Mouse (Mus musculus) right cerebral cortex, postnatal 10 days (tissue): ENCODE results near the gene Gm49358.

Experiments
- DNase-seq, 2 experiments: peaks; one replicate each; pipeline ENCODE4 v3.0.0; 2021; ENCODE audit warnings: low spot score in 2 of 2

Gm49358 gene

DNA sequence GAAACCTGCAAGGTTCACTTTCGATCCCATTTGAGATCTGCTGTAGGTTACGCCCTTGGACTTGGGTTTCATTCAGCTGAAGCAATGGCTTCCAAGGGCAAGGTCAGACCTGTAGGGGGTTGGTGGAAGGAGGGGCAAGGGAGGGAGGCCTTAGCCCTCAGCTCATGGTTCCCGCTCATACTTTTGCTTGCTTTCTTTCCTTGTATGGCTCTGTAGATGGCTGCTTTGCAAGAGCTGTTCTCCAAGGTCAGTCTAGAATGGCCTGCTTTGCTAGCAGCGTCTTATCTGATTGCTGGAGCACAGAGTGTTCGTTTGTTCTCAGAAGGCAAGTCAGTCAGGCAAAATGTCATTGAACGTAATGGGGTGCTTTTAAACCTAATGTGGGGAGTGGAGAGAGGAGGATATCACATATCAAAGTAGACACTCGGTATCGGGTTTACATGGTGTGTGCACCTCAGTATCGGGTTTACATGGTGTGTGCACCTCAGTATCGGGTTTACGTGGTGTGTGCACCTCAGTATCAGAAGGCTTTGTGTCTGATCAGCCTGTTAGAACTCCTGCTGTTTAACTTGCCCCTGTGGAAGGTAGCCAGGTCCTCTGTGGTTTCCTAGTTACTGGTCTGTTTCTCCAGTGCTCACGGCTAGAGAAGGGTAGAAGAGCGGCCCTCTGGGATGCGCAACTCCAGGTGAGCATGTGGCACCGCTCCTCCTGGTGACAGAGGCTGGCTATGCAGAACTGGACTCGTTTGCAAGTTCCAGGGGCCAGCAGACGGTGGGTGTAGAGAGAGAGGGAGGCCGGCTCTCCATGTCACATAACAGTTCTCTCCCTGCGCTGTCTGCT lies 50.7 kb downstream of the Gm49358 start:
- no peak for DNase-seq

DNA sequence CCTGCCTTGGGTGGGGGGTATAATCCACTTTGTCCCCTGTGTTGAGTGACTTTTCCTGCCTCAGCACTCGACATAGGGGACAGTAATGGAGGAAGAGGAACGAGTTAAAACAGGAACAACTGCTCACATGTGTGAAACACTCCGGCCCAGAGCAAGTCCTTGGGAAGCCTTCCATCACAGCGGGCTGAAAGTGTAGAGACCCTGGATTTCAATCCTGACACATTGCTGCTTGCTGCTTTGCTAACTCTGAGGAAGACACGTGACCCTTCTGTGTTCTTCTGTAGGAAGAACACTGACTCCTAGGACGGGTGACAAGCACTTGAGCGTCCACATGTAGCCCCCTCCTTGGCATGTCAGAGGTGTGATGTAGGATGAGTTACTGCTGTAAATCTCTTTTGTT lies 51.4 kb downstream of the Gm49358 start:
- DNase-seq = no peak

DNA sequence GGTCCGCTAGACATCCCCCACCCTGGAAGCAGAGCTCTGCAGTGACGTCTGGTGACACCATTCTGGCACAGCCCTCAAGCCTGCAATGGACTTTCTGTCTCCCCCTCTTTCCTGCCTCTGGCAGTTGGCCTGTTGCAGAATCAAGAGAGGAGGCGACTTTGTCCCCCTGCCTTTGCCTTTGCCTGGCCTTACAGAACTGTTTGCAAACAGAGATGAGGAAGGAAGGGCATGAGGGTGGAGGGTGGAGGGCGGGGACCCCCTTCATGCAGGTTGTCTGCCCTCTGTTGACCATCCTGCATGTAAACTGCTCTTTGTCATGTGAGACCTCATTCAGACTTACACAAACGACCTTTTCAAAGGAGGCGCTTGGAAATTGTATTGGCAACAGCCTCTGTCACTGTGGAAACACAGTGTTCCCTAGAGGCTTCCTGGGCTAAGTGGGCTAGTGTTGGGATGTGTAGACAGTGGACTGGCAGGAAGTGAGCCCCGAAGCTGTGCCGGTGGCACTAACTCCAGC lies 55.9 kb downstream of the Gm49358 start:
- peak; percentile 61 to 64 for DNase-seq

DNA sequence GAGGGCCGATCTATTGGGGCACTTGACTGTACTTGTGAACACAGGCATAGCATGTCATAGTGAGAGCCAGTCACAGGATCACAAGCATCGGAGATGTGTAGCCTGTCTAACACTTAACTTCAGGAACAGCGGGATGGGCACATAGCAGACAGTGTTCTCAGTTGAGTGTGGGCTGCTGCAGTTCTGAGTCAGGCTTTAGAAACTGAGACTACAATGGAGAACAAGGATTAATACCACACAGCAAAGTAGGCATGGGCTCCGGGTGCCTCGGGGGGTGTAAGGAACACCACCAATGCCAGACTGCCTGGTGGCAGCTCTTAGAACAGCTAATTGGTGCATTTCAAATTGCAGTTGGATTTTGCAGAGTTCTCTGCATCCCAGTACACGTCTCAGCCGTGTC lies 57.2 kb downstream of the Gm49358 start:
- DNase-seq = no peak

DNA sequence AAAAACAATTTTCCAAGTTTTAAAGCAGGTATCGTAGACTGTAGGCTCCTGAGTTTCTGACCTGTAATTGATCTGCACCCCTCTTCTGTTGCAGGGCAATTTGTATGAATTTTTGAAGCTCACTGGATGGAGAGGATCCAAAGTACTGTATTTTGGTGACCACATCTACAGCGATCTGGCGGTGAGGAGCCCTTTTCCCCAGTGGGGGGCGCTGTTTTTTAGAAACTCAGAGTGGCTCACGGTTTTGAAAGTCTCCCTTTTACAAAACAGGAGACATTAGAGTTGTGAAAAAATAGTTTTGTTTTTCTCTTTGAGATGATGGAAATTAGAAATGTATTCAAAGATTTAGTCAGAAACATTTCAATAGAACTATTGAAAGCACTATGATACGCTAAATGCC lies 60.3 kb downstream of the Gm49358 start:
- no peak for DNase-seq

DNA sequence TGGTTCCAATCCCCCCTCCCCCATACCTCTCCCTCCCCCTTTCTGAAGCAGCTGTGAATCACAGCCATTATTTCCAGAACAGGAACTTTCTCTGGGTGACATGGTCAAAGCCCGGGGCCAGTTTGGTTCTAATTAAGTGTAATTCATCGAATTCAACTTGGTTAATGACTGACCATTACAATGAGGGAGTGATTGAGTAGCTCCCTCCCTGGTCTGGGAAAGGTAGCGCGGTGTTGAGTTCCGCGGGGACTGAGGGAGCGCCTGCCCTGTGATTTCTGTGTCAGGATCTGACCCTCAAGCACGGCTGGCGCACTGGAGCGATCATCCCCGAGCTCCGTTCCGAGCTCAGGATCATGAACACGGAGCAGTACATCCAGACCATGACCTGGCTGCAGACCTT lies 61.1 kb downstream of the Gm49358 start:
- no peak for DNase-seq

DNA sequence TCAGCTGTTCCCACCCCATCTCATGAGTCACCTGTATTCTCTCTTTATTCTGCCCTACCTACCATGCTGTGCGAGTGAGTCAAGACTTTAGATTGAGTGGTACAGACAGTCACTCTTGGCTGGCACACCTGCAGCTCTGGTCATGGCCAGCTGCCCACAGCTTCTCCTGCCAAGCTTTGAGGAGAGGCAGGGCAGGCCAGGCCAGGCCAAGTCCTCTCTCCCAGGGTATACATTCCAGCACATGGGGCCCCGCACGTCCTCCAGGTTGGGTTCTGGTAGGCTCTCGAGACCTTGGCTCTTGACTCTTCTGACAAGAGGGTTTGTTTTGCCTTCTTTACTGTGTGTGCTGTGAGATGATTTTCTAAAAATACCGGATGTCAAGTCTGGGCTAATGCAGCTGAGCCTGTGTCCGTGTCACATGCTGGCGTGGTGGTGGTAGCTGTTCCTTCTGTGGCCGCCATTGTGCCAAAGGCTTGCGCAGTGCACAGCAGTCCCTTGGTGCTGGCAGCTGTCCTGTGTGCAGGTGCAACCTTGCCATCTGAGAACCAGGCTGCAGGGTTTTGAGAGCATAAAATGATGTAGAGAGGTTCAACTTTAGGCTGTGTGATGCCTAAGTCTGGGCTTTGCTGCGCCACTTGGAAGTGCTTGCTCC lies 62.2 kb downstream of the Gm49358 start:
- DNase-seq = no peak

DNA sequence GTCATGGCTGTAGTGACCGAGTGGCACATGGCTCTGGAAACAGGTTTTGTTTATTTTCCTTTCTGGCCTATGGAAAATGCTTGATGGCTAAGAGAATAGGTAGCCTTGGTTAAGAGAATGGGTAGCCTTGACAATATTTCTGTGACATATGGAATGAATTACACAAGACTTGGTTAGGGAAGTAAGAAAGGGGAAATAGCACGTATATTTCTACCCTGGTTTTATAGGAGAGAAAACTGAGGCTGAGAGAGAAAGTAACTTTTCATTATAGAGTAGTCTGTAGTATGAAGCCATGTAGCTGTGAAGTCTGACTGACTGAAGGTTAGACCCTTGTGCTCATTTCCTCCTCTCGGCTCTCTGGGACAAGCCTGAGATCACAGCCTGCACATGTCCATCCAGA lies 63.2 kb downstream of the Gm49358 start:
- DNase-seq = no peak

DNA sequence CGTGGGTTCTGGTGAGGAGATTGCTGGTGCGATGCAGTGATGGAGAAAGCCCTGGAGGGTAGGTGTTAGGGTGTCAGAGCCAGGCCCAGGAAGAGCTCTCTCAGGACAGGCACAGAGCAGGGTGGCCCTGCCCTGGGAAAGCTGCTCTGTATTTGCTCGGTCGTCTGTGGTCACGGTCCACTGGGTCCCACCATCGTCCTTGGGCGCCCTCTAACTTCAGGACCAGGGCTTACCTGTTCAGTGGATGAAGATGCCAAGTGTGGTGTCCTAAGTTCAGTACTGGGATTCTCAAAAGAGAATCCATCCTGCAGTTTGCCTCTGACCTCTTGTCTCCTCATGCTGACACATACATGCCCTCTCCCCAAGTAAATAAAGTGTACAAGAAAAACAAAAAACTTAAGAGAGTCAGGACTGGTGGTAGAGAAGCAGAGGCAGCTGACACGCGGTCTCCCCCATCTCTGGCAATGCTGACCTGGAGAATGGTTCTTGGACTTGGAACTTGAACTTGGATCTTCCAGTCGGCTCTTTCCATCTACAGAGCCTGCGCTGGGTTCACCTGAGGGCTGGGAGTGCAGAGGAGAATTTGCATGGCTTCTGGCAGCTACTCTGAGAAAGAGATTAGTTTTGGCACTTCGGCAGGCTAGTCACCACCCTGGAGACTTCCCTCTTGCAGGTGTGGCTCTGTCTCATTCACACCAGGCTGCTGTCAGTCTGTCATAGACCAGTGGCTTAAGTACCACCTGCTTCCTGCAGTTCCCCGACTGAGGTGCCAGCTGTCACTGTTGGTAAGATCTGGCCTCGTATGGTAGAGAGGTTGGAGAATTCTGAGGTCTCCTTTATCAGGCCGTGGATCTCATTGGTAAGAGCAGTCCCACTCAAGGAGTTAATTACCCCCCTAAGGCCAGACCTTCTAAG lies 64.7 kb downstream of the Gm49358 start:
- DNase-seq = no peak

DNA sequence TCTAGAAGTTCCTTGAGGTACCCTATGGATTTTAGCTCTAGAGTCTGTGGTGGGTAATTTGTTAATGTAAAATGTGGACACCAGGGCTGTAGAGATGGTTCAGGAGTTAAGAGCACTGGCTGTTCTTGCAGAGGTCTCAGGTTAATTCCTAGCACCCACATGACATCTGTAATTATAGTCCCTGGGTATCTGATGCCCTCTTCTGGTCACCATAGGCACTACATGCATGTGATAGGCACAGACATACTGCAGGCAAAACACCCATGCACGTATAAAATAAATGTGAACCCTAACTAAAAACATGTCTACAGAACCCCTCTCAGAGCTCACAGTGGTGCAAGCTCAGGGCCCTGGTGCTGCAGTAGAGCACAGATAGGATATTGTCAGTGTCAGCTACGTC lies 65.7 kb downstream of the Gm49358 start:
- no peak for DNase-seq

DNA sequence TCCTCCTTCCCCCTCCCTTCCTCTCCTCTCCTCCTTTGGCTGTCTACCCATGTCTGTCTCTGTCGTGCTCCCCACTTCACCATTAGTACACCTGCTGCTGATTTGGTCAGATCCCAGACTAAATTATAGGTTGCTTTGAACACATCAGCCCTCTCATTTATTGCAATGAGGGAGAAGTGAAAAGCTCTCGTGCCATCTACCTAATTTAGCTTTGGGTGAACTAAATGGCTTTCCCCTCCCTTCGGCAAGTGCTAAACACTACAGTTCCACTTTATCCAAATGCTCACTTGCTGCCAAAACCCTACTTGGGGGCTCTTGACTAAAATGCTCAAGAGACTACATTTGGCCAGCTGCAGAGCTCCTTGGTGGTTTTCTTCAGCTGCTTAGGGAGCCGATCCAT lies 73.0 kb downstream of the Gm49358 start:
- DNase-seq = no peak

DNA sequence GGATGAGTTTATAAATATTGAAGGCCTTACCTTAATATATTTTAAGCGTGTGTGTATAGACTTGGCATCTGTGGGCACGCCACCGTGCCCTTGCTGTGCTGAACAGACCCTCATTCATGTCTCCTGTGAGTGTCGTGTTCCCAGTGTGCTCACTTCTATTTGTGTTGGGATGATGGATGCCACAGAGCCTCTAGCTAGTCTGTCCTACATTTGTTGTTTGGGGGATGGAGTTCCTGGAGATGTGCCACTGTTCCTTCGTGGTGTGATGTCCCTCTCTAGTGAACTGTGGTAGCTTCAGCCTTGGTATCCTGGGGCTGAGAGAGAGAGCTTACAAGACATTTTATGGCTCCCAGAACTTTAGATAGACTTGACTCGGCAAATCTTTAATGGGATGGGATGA lies 75.1 kb downstream of the Gm49358 start:
- no peak for DNase-seq

DNA sequence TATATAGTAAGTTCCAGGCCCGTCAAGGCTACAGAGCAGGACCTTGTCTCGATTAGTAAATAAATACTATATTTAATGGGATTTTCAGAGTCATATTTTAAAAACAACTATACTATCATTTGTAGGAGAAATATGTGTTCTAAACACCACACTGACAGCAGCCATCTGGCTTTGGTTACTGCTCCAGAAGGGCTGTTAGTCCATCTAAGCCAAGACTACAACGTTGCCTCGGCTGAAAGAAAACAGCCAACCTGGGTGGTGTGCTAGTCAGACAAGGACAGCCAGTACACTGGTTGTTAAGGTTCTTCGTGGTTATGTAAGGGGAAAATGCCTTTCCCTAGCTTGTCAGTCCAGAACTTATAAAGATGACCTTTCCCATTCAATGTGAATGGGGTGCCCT lies 78.9 kb downstream of the Gm49358 start:
- no peak for DNase-seq

DNA sequence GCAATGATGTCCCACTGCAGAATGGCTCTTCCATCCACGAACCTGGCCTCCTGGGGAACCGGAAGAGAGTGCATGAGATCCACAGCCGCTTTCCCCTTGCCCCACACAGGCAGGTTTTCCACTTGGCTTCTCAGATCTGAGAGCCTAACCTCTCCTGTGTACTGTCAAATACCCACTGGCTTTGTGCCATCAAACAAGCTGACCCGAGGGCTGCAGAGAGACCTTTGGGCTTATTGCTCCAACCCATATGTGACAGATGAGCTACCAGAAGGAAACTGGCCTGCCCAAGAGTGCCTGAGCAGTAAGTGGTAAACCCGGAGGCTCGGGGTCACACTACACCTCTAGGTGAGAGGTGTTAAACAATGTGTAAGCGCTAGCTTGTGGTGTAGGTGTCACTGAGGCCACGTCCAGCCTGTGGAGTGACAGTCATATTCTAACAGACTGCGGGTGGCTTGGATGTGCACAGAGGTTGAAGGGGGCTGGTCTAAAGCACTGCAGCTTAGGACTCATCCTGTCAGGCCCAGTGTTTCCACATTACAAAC lies 83.2 kb downstream of the Gm49358 start:
- no peak for DNase-seq

DNA sequence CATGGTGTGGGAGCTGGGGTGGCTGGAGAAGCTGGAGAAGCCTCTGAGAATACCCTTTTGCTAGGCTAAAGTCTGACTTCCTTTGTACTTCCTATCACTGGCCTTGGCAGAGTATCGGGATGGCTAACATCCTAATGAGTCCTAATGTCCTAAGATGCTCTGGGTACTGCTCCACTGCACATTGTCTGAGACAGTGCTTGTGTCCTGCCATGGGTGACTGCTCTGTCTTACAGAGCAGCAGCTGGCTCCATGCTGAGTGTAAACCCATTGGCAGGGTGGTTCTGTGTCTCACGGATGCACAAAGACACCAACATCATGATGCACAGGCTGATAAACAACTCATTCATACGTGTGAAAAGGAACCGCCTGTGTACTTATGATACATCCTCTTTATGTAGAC lies 85.3 kb downstream of the Gm49358 start:
- no peak for DNase-seq

DNA sequence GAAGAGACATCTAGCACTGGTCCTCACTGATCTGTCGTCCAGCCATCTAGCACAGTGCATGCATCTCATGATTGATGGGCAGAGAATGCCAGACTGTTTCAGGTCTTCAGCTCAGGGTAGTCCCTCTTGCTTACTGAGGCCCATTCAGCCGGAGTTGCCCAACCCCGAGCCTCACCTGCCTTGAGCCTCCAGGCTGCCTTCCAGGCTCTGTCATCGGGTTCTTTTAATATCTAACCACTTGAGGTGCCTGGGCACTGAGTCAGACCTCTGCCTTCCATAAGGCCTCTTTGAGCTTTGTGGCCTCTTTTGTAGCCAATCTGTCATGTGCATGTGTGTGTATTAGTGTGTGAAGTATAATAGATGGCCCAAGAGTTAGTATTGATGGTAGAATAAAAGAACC lies 85.7 kb downstream of the Gm49358 start:
- DNase-seq = no peak

DNA sequence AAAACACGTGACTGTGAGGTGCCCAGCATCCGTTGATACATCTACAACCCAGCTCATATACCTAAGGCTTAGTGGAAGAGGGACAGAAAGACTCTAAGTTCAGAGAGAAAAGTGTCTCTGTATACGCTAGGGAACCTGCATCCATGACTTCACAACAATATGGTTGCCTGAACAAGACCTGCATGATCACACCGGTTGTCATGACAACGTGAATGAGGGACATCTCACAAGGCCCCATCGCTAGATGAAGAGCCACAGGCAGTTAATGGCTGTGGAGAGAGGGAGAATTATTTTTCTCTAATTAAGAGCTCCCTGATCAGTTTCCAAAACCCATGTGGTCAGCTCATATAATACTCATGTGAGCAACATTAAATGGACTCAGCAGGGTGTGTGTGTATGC lies 88.4 kb downstream of the Gm49358 start:
- DNase-seq = no peak

DNA sequence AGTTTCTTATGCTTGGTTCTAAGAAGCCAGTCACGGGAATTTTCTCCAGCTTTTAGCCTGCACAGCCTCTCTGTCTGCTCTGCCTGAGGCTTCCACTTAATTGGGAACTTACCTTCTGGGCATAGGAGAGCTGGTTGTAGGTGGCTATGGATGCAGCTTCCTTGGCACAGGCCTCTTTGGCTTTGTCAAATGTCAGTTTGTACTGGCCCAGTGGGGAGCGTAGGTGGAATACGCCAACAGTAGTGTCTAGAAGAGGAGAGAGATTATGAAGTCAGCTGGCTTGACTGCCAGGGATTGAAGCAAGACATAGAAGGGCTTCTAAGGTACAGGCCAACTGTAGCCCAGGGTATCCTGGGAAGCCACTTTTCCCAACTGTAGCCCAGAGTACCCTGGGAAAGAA lies 89.7 kb downstream of the Gm49358 start:
- no peak for DNase-seq

DNA sequence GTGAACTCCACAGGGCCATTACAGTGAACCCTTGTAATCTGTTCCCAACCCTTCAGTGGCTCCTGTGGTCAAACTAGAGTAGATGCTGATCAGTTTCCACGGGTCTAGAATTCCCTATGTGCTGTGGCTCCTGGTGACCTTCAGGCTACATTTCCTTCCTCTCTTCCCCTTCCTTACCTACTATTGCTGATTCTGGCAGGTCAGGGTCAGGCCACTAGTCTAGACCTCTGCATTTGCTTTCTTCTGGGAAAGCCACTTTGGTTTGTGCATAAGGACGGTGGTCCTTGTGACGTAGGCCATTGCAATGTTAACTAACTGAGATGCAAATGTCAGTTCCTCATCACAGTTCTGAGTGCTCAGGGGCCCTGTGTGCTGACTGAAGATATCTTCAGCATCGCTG lies 96.6 kb downstream of the Gm49358 start:
- no peak for DNase-seq

DNA sequence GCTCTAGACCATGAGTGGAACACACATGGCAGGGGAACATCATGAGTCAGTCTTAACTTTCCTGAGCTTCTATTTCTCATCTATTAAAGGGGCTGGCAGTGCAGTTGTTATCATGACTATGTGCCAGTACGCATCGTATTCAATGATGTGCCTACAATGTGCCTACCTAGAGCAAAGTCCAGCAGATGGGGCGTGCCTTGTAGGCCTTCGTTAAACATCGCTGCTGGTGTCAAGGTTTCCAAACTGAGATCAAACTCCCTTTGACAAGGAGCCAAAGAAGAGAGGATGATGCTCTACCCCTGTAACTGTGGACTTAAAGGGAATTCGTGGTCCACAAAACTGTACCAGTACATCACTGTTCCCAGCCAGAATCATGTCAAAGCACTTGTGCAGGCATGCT lies 98.7 kb downstream of the Gm49358 start:
- DNase-seq = no peak

DNA sequence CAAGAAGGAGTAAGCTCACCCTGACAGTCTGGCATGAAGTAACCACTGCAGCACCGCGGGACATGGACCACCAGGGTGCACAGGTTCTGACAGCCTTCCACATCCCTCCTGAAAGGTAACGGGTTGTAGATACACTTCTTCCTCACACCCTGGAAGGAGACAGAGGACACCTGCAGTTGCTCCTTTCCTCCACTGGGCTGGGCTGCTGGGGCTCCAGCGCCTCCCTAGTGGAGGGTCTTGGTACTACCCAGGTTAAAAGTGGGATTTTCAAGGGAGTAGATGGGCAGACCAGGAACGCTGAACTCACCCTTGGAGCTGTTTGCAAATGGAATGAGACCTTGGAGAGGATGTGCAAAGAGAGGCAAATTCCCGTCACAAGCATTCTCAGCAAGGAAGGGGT lies 99.7 kb downstream of the Gm49358 start:
- DNase-seq = no peak

DNA sequence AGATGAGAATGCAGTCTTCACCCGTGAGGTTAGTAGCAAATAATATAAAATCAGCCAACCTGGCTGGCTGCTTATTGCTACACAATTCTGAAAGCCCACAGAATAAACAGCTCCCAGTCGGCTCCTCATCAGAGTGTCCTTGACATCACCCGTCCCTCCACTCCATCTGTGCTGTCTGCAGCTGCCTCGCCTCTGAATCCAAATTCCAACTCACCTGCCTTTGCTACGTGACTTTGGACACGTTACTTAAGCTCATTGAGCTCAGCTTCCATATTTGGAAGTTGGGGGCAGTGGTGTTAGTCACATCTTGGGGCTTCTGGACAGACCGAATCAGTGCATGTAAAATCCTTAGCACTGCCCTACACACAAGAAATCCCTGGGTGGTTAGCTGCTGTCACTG lies 108.3 kb downstream of the Gm49358 start:
- no peak for DNase-seq
